Mouse (Mus musculus) heart, postnatal 0 days (tissue): ENCODE data around the gene Tox2.

Source experiments
- CTCF ChIP-seq: IDR thresholded peaks from 2 replicates; pipeline ENCODE4 v1.5.1; 2016; ENCODE audit warnings: antibody characterized with exemption, control low read depth, low read depth
- EP300 ChIP-seq: IDR thresholded peaks from 2 replicates; pipeline ENCODE4 v1.6.1; 2016; ENCODE audit warnings: antibody characterized with exemption, low read depth

GRCm38 (mm10) chr2:163205737-163206490, 3.0 kb downstream of the Tox2 start:
- TF ChIP-seq CTCF (no peak), EP300 (no peak)
